Mouse (Mus musculus) liver, embryonic 15.5 days (tissue): ENCODE data around the gene Dnmbp. TPM values are rescaled to one million over a fixed set of nuclear protein-coding genes. Genes with fewer than 3 reads are reported as not detected.

Experiments
- ATAC-seq: fragments of 200-750 bp; cut with Nextera tagmentation; 2 replicates; pipeline ENCODE4 v1.8.0; 2017; ENCODE audit warnings: moderate number of reproducible peaks, mild to moderate bottlenecking, moderate library complexity; ENCODE audit not compliant: insufficient read depth
- H3K27ac ChIP-seq: fragments of 300-500 bp; sonication (generic); replicated peaks from 2 replicates; pipeline ENCODE4 v1.5.1; 2015; ENCODE audit warnings: mild to moderate bottlenecking, inconsistent platforms
- H3K27me3 ChIP-seq: fragments of 300-500 bp; sonication (generic); 2 replicates; pipeline ENCODE4 v1.6.1; 2015; ENCODE audit warnings: mild to moderate bottlenecking, inconsistent platforms
- H3K36me3 ChIP-seq: fragments of 300-500 bp; sonication (generic); replicated peaks from 2 replicates; pipeline ENCODE4 v1.6.1; 2015; ENCODE audit warnings: moderate library complexity, mild to moderate bottlenecking, inconsistent platforms
- H3K4me1 ChIP-seq: fragments of 300-500 bp; sonication (generic); replicated peaks from 2 replicates; pipeline ENCODE4 v1.6.1; 2015; ENCODE audit warnings: inconsistent platforms
- H3K4me2 ChIP-seq: fragments of 300-500 bp; sonication (generic); 2 replicates; pipeline ENCODE4 v1.6.1; 2015; ENCODE audit warnings: moderate library complexity, mild to moderate bottlenecking, inconsistent platforms
- H3K4me3 ChIP-seq: fragments of 300-500 bp; sonication (generic); replicated peaks from 2 replicates; pipeline ENCODE4 v1.5.1; 2015; ENCODE audit warnings: mild to moderate bottlenecking, inconsistent platforms
- H3K9ac ChIP-seq: fragments of 300-500 bp; sonication (generic); 2 replicates; pipeline ENCODE4 v1.6.1; 2015; ENCODE audit warnings: moderate library complexity, mild to moderate bottlenecking, inconsistent platforms
- H3K9me3 ChIP-seq: fragments of 300-500 bp; sonication (generic); replicated peaks from 2 replicates; pipeline ENCODE4 v1.6.1; 2016; ENCODE audit warnings: inconsistent platforms
- WGBS: fragments of 180-500 bp; shearing (Covaris S2); methylation state at CpG from one replicate; pipeline ENCODE4 v1.1.7; 2015; ENCODE audit warnings: mixed read lengths; ENCODE audit not compliant: insufficient replicate concordance; 5-methylcytosine and 5-hydroxymethylcytosine counted together
- polyA plus RNA-seq: library from polyadenylated mRNA; unstranded; fragments of >200 nt; fragmentation: Nextera tagmentation; extraction: Ambion mirVana; gene quantifications from 2 replicates; pipeline ENCODE4 v1.2.1, GENCODE M21; 2015

Gene Dnmbp
- polyA plus RNA-seq, 1 experiment from 2014 or later = 2.5 TPM

DNA sequence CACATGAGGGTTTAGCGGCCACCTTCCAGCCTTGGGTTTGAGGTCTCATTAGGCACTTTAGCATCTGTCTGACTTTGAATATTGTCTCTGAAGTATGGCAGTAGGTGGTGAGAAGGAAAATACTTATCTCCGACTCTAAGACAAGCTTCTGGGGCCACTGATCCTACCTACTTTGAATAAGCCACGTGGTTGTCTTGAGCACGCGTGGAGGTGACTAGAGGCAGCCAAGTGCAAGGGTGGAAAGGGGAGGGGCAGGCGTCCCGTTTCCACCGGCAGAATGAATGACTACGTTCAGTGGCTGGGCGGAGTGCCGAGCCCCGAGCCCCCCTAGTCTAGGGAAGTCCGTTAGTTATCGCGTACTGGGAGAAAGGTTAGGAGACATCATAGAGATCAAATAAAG lies 92.9 kb downstream of the Dnmbp start:
- Histone ChIP-seq H3K27ac (no peak overlapping the region), H3K4me1 (no peaks in the 10 kb centered on the region; the same call in 1 of the 2 replicates), H3K9me3 (no peaks in the 10 kb centered on the region), H3K9ac (no peak overlapping the region), H3K36me3 (peaks cover 24% of the 10 kb centered on the region), H3K27me3 (no peaks in the 10 kb centered on the region), H3K4me2 (no peak overlapping the region), H3K4me3 (no peak overlapping the region)
- WGBS = 83% methylated on average over 15 of the region's 15 CpGs
- no peak for ATAC-seq

DNA sequence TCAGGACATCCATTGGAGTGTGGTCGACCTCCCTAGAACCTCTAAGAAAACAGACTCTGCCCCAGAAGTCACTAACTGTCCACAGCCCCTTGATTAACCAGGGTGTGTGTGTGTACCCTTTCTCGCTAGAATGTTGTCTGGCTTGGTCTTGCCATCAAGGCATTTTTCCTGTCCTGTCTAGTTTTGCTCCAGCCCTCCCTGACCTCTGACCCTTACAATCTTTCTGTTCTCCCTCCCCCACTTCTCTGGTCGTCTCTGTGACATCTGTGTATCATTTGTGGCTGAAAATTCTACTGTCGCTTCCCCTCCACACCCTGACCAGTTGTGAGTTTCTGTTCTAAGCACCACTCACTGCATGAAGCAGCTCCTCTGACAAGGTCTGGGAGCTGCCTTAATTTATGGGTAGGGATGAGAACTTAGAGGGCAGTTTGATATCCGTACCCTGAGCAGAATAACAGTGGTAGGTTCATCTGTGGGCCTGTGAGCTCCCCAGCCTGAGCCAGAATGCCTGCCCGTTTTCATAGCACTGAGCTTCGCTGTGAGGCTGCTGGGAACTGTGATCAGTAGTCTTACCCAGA lies 94.6 kb downstream of the Dnmbp start:
- H3K9ac ChIP-seq = no peak overlapping the region
- no peak overlapping the region for H3K4me3 ChIP-seq
- no peaks in the 10 kb centered on the region for H3K4me1 ChIP-seq
- no peak overlapping the region for H3K27ac ChIP-seq
- H3K9me3 ChIP-seq = no peaks in the 10 kb centered on the region
- no peak overlapping the region for H3K4me2 ChIP-seq
- H3K36me3 ChIP-seq = peaks cover 23% of the 10 kb centered on the region
- 45% methylated on average over 7 of the region's 7 CpGs for WGBS
- no peak for ATAC-seq
- no peaks in the 10 kb centered on the region for H3K27me3 ChIP-seq

DNA sequence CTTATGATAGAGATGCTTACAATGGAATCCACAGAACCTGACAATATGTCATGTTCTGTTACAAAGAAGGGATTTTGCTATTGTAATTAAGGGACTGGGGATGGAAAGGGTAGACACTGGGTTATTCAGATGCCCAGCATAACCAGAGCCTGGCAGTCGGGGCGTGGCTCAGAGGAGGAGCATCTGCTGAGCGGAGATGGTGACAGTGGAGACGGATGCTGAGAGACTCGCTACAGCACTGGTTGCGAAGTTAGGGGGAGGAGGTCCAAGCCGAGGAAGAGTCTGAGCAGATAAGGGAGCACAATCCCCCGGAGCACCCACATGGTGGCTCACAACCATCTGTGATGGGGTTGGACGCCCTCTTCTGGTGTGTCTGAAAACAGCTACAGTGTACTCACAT lies 96.8 kb downstream of the Dnmbp start:
- no peak overlapping the region for H3K27ac ChIP-seq
- WGBS = 64% methylated on average over 9 of the region's 9 CpGs
- H3K4me2 ChIP-seq = no peak overlapping the region
- no peak overlapping the region for H3K9ac ChIP-seq
- H3K36me3 ChIP-seq = peaks cover 10% of the 10 kb centered on the region; the same call in 1 of the 2 replicates
- no peak for ATAC-seq
- no peaks in the 10 kb centered on the region for H3K4me1 ChIP-seq
- no peak overlapping the region for H3K4me3 ChIP-seq
- H3K27me3 ChIP-seq = no peaks in the 10 kb centered on the region
- no peaks in the 10 kb centered on the region for H3K9me3 ChIP-seq

DNA sequence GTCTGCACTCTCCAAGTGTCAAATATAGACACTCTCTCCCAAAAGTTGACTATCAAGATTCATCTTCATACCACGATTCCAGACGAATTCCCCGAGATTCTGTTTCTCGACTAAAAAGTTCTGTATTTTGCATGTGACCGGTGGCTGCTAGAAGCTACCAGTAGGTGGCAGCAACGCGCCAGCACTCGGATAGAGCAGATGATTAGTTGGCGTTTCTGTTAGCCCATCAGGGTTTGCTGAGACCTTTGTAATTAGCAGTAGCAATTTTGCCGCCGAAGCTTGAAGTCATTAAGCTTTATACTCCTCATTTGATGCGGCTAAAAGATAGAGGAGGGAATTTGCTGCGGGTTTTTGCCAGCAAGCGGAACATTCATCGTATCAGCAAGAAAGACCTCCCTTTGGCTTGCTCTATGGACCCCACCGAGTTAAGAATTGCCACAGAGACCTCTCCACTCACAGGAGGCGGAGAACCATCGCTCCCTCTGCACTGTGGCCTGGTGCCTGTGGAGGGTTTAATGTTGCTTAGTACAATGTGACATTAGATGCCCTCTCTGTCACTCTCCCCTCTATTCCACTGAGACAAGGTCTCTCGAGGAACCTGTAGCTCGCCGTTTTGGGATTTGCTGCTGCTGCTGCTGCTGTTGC lies 107.4 kb downstream of the Dnmbp start:
- Histone ChIP-seq H3K27me3 (no peaks in the 10 kb centered on the region), H3K36me3 (peaks cover 14% of the 10 kb centered on the region; the same call in 1 of the 2 replicates), H3K4me2 (no peak overlapping the region), H3K27ac (no peak overlapping the region), H3K4me1 (no peaks in the 10 kb centered on the region), H3K9me3 (no peaks in the 10 kb centered on the region), H3K4me3 (no peak overlapping the region), H3K9ac (no peak overlapping the region)
- no peak for ATAC-seq
- 27% methylated on average over 21 of the region's 21 CpGs for WGBS

DNA sequence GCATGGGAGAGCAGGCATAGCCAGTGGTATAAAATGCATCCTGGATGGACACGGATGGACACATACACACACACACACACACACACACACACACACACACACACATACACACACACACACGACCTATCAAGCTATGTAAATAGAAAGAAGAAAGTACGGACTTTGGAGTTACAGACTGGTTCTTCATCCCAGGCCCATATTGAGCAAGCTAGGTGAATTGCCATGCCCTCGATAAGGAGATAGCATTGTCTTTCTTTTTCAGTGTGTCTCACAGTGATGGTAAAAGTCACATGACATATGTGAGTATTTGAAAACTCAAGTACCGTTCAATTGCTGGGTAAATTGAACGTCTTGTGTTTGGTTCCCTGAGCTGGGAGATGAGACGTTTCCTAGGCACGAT lies 113.1 kb downstream of the Dnmbp start:
- ATAC-seq = no peak
- H3K4me3 ChIP-seq = no peak overlapping the region
- H3K27ac ChIP-seq = no peak overlapping the region
- H3K4me1 ChIP-seq = no peaks in the 10 kb centered on the region
- 0 out of 2 replicates have a peak, but pooled peaks cover 8% of the 10 kb centered on the region for H3K36me3 ChIP-seq
- H3K27me3 ChIP-seq = no peaks in the 10 kb centered on the region
- no peak overlapping the region for H3K4me2 ChIP-seq
- 56% methylated on average over 8 of the region's 8 CpGs for WGBS
- no peaks in the 10 kb centered on the region for H3K9me3 ChIP-seq
- H3K9ac ChIP-seq = no peak overlapping the region

DNA sequence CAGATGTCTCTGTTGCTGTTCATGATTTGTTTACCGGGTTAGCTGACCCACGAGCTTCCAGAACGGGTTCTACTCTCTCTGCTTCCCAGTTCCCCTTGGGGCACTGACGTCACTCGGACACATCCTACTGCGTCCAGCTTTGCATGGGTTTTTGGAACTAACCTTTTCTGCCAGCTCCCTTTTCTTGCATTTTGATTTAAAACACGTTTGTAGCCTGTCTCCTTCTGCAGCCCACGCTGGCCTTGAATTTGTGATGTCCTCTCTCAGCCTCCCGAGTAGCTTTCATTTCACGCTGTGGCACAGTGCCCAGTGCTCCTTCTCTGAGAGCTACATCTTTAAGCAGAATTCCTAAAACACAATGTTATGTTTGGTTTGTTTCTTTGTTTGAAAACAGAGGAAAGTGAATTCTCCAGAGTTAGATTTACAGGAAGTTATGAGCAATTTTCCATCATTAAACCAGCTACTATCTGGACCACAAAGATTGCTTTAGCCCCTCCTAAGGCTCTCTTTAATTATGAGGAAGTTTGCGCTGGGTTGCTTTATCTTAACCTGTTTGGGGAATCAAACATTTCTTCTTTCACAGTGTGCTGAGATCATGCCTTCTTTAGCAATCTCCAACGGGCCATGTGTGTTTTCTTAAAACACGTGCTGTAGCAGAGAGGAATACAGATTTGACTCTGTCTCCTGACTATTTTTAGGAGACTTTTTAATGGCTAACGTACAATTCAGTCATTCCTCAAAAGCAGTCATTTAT lies 124.2 kb downstream of the Dnmbp start:
- peaks cover 5% of the 10 kb centered on the region; the same call in 1 of the 2 replicates for H3K4me1 ChIP-seq
- H3K27me3 ChIP-seq = 0 out of 2 replicates have a peak, but pooled peaks cover 3% of the 10 kb centered on the region
- ATAC-seq = no peak
- H3K4me2 ChIP-seq = no peak overlapping the region
- H3K9me3 ChIP-seq = no peaks in the 10 kb centered on the region
- no peak overlapping the region for H3K27ac ChIP-seq
- H3K36me3 ChIP-seq = no peaks in the 10 kb centered on the region; the same call in 1 of the 2 replicates
- no peak overlapping the region for H3K4me3 ChIP-seq
- WGBS = 47% methylated on average over 14 of the region's 14 CpGs
- H3K9ac ChIP-seq = no peak overlapping the region

DNA sequence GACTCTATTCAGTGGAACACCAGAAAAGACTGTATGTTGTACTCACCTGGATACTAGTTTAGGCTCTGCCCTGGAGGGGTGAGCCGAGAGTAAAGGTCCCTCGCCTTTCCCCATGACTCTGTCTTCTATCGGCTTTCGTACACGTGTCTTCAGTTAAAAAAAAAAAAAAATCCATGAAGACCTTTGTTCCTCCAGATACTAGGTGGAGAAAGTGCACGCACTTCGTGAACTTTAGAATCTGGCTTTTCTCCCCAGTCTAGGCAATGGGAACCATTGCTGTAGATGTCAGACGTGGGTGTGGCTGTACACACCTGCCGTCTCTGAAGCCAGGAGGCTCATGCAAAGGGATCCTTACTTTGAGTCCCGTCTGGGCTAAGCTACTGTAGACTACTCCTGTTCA lies 126.7 kb downstream of the Dnmbp start:
- H3K27me3 ChIP-seq = 0 out of 2 replicates have a peak, but pooled peaks cover 3% of the 10 kb centered on the region
- 61% methylated on average over 10 of the region's 10 CpGs for WGBS
- H3K9ac ChIP-seq = no peak overlapping the region
- H3K4me2 ChIP-seq = no peak overlapping the region
- no peak overlapping the region for H3K4me3 ChIP-seq
- no peaks in the 10 kb centered on the region; the same call in 1 of the 2 replicates for H3K36me3 ChIP-seq
- no peak overlapping the region for H3K27ac ChIP-seq
- H3K4me1 ChIP-seq = peaks cover 15% of the 10 kb centered on the region
- H3K9me3 ChIP-seq = no peaks in the 10 kb centered on the region
- ATAC-seq = no peak

DNA sequence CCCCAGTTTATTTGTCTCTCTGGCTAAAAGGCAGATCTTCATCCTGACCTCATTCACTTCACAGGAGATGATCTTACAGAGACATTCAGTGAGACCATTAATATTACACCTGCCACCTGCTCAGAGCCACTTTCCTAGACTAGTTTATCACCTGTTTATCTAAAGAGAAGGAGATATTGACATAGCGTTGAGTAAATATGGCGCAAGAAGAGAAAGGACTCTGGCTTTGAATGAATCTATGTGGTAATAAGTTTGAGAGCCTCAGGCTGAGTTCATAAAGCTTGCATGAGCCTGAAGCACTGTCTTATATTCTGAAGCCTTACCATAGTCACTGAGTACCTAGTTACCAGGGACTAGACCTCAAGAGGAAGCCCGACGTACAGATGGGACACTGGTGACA lies 128.6 kb downstream of the Dnmbp start:
- H3K4me2 ChIP-seq = no peak overlapping the region
- peaks cover 15% of the 10 kb centered on the region for H3K4me1 ChIP-seq
- WGBS = 69% methylated on average over 4 of the region's 4 CpGs
- H3K27ac ChIP-seq = no peak overlapping the region
- peak; percentile 15; the same call in 1 of the 2 replicates for ATAC-seq
- H3K9ac ChIP-seq = no peak overlapping the region
- H3K36me3 ChIP-seq = no peaks in the 10 kb centered on the region; the same call in 1 of the 2 replicates
- 0 out of 2 replicates have a peak, but pooled peaks cover 3% of the 10 kb centered on the region for H3K27me3 ChIP-seq
- no peak overlapping the region for H3K4me3 ChIP-seq
- no peaks in the 10 kb centered on the region for H3K9me3 ChIP-seq

DNA sequence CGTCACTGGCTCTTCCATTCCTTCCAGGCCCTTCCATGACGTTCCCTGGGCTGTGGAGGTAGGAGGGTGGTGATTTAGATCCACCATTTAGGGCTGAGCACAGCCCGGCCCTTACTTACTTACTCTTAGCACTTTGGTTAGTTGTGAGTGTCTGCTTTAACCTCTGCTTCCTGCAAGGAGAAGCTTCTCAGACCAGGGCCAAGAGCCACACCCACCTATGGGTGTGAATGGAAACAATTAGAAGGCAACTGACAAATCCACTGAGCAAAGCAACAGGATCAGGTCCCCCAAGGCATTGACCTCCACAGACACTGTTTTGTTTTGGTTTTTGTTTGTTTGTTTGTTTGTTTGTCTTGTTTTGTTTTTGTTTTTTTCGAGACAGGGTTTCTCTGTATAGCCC lies 130.7 kb downstream of the Dnmbp start:
- H3K9ac ChIP-seq = no peak overlapping the region
- no peak overlapping the region for H3K4me3 ChIP-seq
- H3K9me3 ChIP-seq = no peaks in the 10 kb centered on the region
- H3K4me2 ChIP-seq = no peak overlapping the region
- ATAC-seq = no peak
- H3K4me1 ChIP-seq = peaks cover 15% of the 10 kb centered on the region
- H3K36me3 ChIP-seq = no peaks in the 10 kb centered on the region; the same call in 1 of the 2 replicates
- H3K27me3 ChIP-seq = 0 out of 2 replicates have a peak, but pooled peaks cover 3% of the 10 kb centered on the region
- no peak overlapping the region for H3K27ac ChIP-seq
- 33% methylated on average over 4 of the region's 4 CpGs for WGBS

DNA sequence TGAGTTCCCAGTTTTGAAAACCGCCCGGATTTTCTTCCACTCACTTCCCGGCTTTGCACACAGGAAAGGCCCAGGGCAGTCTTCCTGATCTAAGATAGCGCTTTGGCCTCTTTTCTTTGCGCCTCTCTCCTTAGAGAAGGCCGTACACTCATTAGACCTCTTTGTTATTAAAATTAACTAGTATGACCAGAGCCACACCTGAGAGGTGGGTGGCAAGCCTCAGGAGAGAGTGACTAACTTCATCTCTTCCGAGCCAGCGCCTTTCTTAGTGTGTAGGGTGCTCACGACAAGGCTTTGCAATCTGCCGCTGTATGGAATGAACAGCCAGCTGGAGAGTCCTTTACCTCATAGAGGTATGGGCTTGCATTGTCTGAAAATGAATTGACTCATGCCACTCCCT lies 136.1 kb downstream of the Dnmbp start:
- Histone ChIP-seq H3K4me2 (no peak overlapping the region), H3K4me3 (no peak overlapping the region), H3K27me3 (no peaks in the 10 kb centered on the region), H3K9me3 (no peaks in the 10 kb centered on the region), H3K27ac (no peak overlapping the region), H3K36me3 (no peaks in the 10 kb centered on the region; the same call in 1 of the 2 replicates), H3K9ac (no peak overlapping the region), H3K4me1 (no peaks in the 10 kb centered on the region)
- ATAC-seq = no peak
- WGBS = 71% methylated on average over 10 of the region's 10 CpGs

DNA sequence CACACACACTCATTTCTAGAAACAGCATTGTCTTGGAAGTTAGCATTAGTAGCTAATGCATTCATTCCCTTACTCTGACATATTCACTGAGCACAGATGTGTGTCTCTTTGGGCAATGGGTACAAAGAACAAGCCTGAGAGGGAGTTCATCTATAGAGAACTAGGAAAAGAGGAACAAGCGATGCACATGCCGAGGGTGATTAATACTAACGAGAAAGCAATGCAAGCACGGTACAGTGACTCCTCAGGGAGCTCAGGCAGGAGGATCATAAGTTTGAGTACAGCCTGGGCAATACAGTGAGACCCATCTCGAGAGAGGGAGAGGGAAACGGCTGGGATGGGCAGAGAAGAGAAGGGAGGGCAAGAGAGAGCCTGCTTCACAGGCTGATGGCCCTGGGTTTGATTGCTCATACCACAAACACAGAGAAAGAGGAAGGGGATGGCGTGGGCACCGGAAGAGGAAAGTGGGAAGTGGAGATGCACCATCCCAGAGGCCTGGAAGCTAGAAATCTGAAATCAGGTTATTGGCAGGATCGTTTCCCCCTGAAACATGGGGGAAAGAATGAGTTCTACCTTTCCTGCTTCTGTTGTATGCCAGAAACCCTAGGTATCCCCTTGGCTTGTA lies 138.5 kb downstream of the Dnmbp start:
- Histone ChIP-seq H3K36me3 (no peaks in the 10 kb centered on the region; the same call in 1 of the 2 replicates), H3K4me3 (no peak overlapping the region), H3K27me3 (no peaks in the 10 kb centered on the region), H3K9me3 (no peaks in the 10 kb centered on the region), H3K27ac (no peak overlapping the region), H3K4me1 (peaks cover 6% of the 10 kb centered on the region; the same call in 1 of the 2 replicates), H3K9ac (no peak overlapping the region), H3K4me2 (no peak overlapping the region)
- no peak for ATAC-seq
- WGBS = 22% methylated on average over 9 of the region's 9 CpGs
